Mouse (Mus musculus): ENCODE measurements at regions not wholly inside any gene's neighbourhood (a gene's known extent, or its start where the extent isn't known, plus 50 kb on each side); places are given as distances from the start of the nearest gene placed in this dataset.

GRCm38 (mm10) chr2:131716841-131717240 is 142.7 kb downstream of the Erv3 start:
- no peak overlapping the region for H3K4me2 ChIP-seq
- no peaks in the 10 kb centered on the region for H3K9me3 ChIP-seq (ENCODE audit: control insufficient read depth, low read length)
- H3K4me1 ChIP-seq (ENCODE audit: control insufficient read depth, insufficient read depth, low read length) = no peaks in the 10 kb centered on the region
- H3K36me3 ChIP-seq (ENCODE audit: control insufficient read depth, insufficient read depth, low read length) = no peaks in the 10 kb centered on the region
- ATAC-seq (ENCODE audit: low FRiP score) = no peak
- no peaks in the 10 kb centered on the region for H3K27me3 ChIP-seq (ENCODE audit: control insufficient read depth, insufficient read depth, low read length)
- DNase-seq (ENCODE audit: low spot score, missing footprints) = no peak
- 94% methylated on average over 5 of the region's 5 CpGs for WGBS
- no peak overlapping the region for H3K9ac ChIP-seq (ENCODE audit: low read length)
- H3K27ac ChIP-seq (ENCODE audit: low read depth, low read length) = no peak overlapping the region
- no peak overlapping the region for H3K4me3 ChIP-seq (ENCODE audit: low read depth, low read length)

- H3K4me3 ChIP-seq (ENCODE audit: low read depth, low read length) = no peak overlapping the region
- H3K4me2 ChIP-seq = no peak overlapping the region
- 84% methylated on average over 3 of the region's 3 CpGs for WGBS
- no peaks in the 10 kb centered on the region for H3K27me3 ChIP-seq (ENCODE audit: control insufficient read depth, insufficient read depth, low read length)
- no peaks in the 10 kb centered on the region for H3K4me1 ChIP-seq (ENCODE audit: control insufficient read depth, insufficient read depth, low read length)
- no peaks in the 10 kb centered on the region for H3K9me3 ChIP-seq (ENCODE audit: control insufficient read depth, low read length)
- no peak for DNase-seq (ENCODE audit: low spot score, missing footprints)
- no peaks in the 10 kb centered on the region for H3K36me3 ChIP-seq (ENCODE audit: control insufficient read depth, insufficient read depth, low read length)
- no peak overlapping the region for H3K9ac ChIP-seq (ENCODE audit: low read length)
- ATAC-seq (ENCODE audit: low FRiP score) = no peak
- H3K27ac ChIP-seq (ENCODE audit: low read depth, low read length) = no peak overlapping the region
Observed at GRCm38 (mm10) chr2:131715381-131715780, 144.2 kb downstream of the Erv3 start.

GRCm38 (mm10) chr2:131711886-131712285 is 147.7 kb downstream of the Erv3 start:
- no peak overlapping the region for H3K4me2 ChIP-seq
- no peak overlapping the region for H3K4me3 ChIP-seq (ENCODE audit: low read depth, low read length)
- no peak overlapping the region for H3K9ac ChIP-seq (ENCODE audit: low read length)
- ATAC-seq (ENCODE audit: low FRiP score) (no peak), DNase-seq (ENCODE audit: low spot score, missing footprints) (no peak)
- H3K4me1 ChIP-seq (ENCODE audit: control insufficient read depth, insufficient read depth, low read length) = no peaks in the 10 kb centered on the region
- no peak overlapping the region for H3K27ac ChIP-seq (ENCODE audit: low read depth, low read length)
- no peaks in the 10 kb centered on the region for H3K9me3 ChIP-seq (ENCODE audit: control insufficient read depth, low read length)
- no peaks in the 10 kb centered on the region for H3K27me3 ChIP-seq (ENCODE audit: control insufficient read depth, insufficient read depth, low read length)
- H3K36me3 ChIP-seq (ENCODE audit: control insufficient read depth, insufficient read depth, low read length) = no peaks in the 10 kb centered on the region

GRCm38 (mm10) chr2:131706565-131706964 is 144.5 kb upstream of the Adra1d start:
- Histone ChIP-seq H3K27ac (ENCODE audit: low read depth, low read length) (no peak overlapping the region), H3K27me3 (ENCODE audit: control insufficient read depth, insufficient read depth, low read length) (no peaks in the 10 kb centered on the region), H3K9ac (ENCODE audit: low read length) (no peak overlapping the region), H3K36me3 (ENCODE audit: control insufficient read depth, insufficient read depth, low read length) (no peaks in the 10 kb centered on the region), H3K9me3 (ENCODE audit: control insufficient read depth, low read length) (no peaks in the 10 kb centered on the region), H3K4me3 (ENCODE audit: low read depth, low read length) (no peak overlapping the region), H3K4me1 (ENCODE audit: control insufficient read depth, insufficient read depth, low read length) (no peaks in the 10 kb centered on the region), H3K4me2 (no peak overlapping the region)
- ATAC-seq (ENCODE audit: low FRiP score) (no peak), DNase-seq (ENCODE audit: low spot score, missing footprints) (no peak)
- 82% methylated on average over 4 of the region's 4 CpGs for WGBS

GRCm38 (mm10) chr2:131704406-131704805 is 142.3 kb upstream of the Adra1d start:
- ATAC-seq (ENCODE audit: low FRiP score) (no peak), DNase-seq (ENCODE audit: low spot score, missing footprints) (no peak)

GRCm38 (mm10) chr2:131702146-131702545 is 140.1 kb upstream of the Adra1d start:
- H3K9me3 ChIP-seq (ENCODE audit: control insufficient read depth, low read length) = no peaks in the 10 kb centered on the region
- 79% methylated on average over 4 of the region's 4 CpGs for WGBS
- H3K27me3 ChIP-seq (ENCODE audit: control insufficient read depth, insufficient read depth, low read length) = no peaks in the 10 kb centered on the region
- no peak overlapping the region for H3K27ac ChIP-seq (ENCODE audit: low read depth, low read length)
- no peak overlapping the region for H3K4me3 ChIP-seq (ENCODE audit: low read depth, low read length)
- DNase-seq (ENCODE audit: low spot score, missing footprints) (no peak), ATAC-seq (ENCODE audit: low FRiP score) (no peak)
- no peaks in the 10 kb centered on the region for H3K4me1 ChIP-seq (ENCODE audit: control insufficient read depth, insufficient read depth, low read length)
- H3K4me2 ChIP-seq = no peak overlapping the region
- H3K9ac ChIP-seq (ENCODE audit: low read length) = no peak overlapping the region
- no peaks in the 10 kb centered on the region for H3K36me3 ChIP-seq (ENCODE audit: control insufficient read depth, insufficient read depth, low read length)

More at GRCm38 (mm10) chr2:131704406-131704805, 142.3 kb upstream of the Adra1d start:
- Histone ChIP-seq H3K4me2 (no peak overlapping the region), H3K4me1 (ENCODE audit: control insufficient read depth, insufficient read depth, low read length) (no peaks in the 10 kb centered on the region), H3K9ac (ENCODE audit: low read length) (no peak overlapping the region), H3K27ac (ENCODE audit: low read depth, low read length) (no peak overlapping the region), H3K36me3 (ENCODE audit: control insufficient read depth, insufficient read depth, low read length) (no peaks in the 10 kb centered on the region), H3K27me3 (ENCODE audit: control insufficient read depth, insufficient read depth, low read length) (no peaks in the 10 kb centered on the region), H3K4me3 (ENCODE audit: low read depth, low read length) (no peak overlapping the region), H3K9me3 (ENCODE audit: control insufficient read depth, low read length) (no peaks in the 10 kb centered on the region)

- Histone ChIP-seq H3K27me3 (ENCODE audit: control insufficient read depth, insufficient read depth, low read length) (no peaks in the 10 kb centered on the region), H3K4me3 (ENCODE audit: low read depth, low read length) (no peak overlapping the region), H3K9me3 (ENCODE audit: control insufficient read depth, low read length) (no peaks in the 10 kb centered on the region), H3K9ac (ENCODE audit: low read length) (no peak overlapping the region), H3K4me1 (ENCODE audit: control insufficient read depth, insufficient read depth, low read length) (no peaks in the 10 kb centered on the region), H3K27ac (ENCODE audit: low read depth, low read length) (no peak overlapping the region), H3K36me3 (ENCODE audit: control insufficient read depth, insufficient read depth, low read length) (no peaks in the 10 kb centered on the region), H3K4me2 (no peak overlapping the region)
- WGBS = 82% methylated on average over 3 of the region's 3 CpGs
- DNase-seq (ENCODE audit: low spot score, missing footprints) = no peak
- ATAC-seq (ENCODE audit: low FRiP score) = no peak
Observed at GRCm38 (mm10) chr2:131699798-131700197, 137.7 kb upstream of the Adra1d start.

GRCm38 (mm10) chr2:131698008-131698965 is 136.2 kb upstream of the Adra1d start:
- DNase-seq (ENCODE audit: low spot score, missing footprints) = no peak
- no peak overlapping the region for H3K4me2 ChIP-seq

GRCm38 (mm10) chr2:131696307-131696706 is 134.2 kb upstream of the Adra1d start:
- Histone ChIP-seq H3K4me3 (ENCODE audit: low read depth, low read length) (no peak overlapping the region), H3K27ac (ENCODE audit: low read depth, low read length) (no peak overlapping the region), H3K4me1 (ENCODE audit: control insufficient read depth, insufficient read depth, low read length) (no peaks in the 10 kb centered on the region), H3K27me3 (ENCODE audit: control insufficient read depth, insufficient read depth, low read length) (no peaks in the 10 kb centered on the region), H3K9me3 (ENCODE audit: control insufficient read depth, low read length) (no peaks in the 10 kb centered on the region), H3K36me3 (ENCODE audit: control insufficient read depth, insufficient read depth, low read length) (no peaks in the 10 kb centered on the region), H3K9ac (ENCODE audit: low read length) (no peak overlapping the region), H3K4me2 (no peak overlapping the region)
- ATAC-seq (ENCODE audit: low FRiP score) (no peak), DNase-seq (ENCODE audit: low spot score, missing footprints) (no peak)
- 79% methylated on average over 3 of the region's 3 CpGs for WGBS

More at GRCm38 (mm10) chr2:131698008-131698965, 136.2 kb upstream of the Adra1d start:
- no peaks in the 10 kb centered on the region for H3K4me1 ChIP-seq (ENCODE audit: control insufficient read depth, insufficient read depth, low read length)
- 83% methylated on average over 5 of the region's 5 CpGs for WGBS
- H3K4me3 ChIP-seq (ENCODE audit: low read depth, low read length) = no peak overlapping the region
- no peaks in the 10 kb centered on the region for H3K27me3 ChIP-seq (ENCODE audit: control insufficient read depth, insufficient read depth, low read length)
- H3K9ac ChIP-seq (ENCODE audit: low read length) = no peak overlapping the region
- no peaks in the 10 kb centered on the region for H3K9me3 ChIP-seq (ENCODE audit: control insufficient read depth, low read length)
- no peak for ATAC-seq (ENCODE audit: low FRiP score)
- no peaks in the 10 kb centered on the region for H3K36me3 ChIP-seq (ENCODE audit: control insufficient read depth, insufficient read depth, low read length)
- no peak overlapping the region for H3K27ac ChIP-seq (ENCODE audit: low read depth, low read length)

All from midbrain, embryonic 11.5 days (tissue).